In the genomic region with DNA sequence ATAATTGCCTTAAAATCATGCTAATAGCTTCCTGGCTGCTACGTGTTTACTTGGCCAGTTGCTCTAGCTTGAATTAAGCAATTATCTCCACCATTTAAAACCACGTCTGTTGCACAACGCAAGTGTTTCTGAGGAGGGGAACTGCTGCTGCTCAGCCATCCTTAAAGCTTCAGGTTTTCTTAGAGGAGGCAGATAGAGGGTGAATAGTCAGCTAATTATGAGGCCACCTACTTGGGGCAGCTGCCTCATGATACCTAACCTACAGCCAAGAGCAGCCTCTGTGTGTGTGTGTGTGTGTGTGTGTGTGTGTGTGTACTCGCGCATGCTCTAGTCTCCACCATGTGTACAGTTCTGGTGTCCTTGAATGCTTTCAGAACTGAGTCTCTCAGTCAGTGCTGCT, we compare ENCODE assay signal across 14 mouse cellular contexts. TPM values are rescaled to one million over a fixed set of nuclear protein-coding genes. Genes with fewer than 3 reads are reported as not detected.
DNase-seq lines count a peak whose midpoint lies in the region; ATAC-seq lines count a peak whose summit lies in the region.
"Had no signal": no experiment of that assay in that cellular context is flagged by ENCODE, and none has a peak within 500 bp of the region (broad histone marks: within the 10 kb centered on the region; RNA-seq: fewer than 3 reads in every experiment).

No protein-coding gene starts in this region.

- no peak overlapping the region for H3K9ac ChIP-seq in hindbrain, embryonic 14.5 days
- H3K9ac ChIP-seq in hindbrain, embryonic 11.5 days (ENCODE audit: low read depth, low read length), result no peak overlapping the region
- H3K9ac ChIP-seq in midbrain, embryonic 16.5 days (ENCODE audit: low read depth, low read length), result no peak overlapping the region
- H3K9ac ChIP-seq: intestine, embryonic 15.5 days; liver, embryonic 14.5 days had no signal

- H3K27ac ChIP-seq in hindbrain, embryonic 14.5 days, result no peak overlapping the region
- no peak overlapping the region for H3K27ac ChIP-seq in hindbrain, embryonic 11.5 days (ENCODE audit: low read depth, low read length)
- no peak overlapping the region for H3K27ac ChIP-seq in midbrain, embryonic 16.5 days (ENCODE audit: low read length)
- H3K27ac ChIP-seq: intestine, embryonic 15.5 days; limb, embryonic 10.5 days; liver, embryonic 14.5 days had no signal

- H3K4me1 ChIP-seq in hindbrain, embryonic 14.5 days (replicated peaks; ENCODE audit: control insufficient read depth, insufficient read depth, low read length), result peaks cover 12% of the 10 kb centered on the region; the same call in 1 of the 2 replicates
- H3K4me1 ChIP-seq in hindbrain, embryonic 11.5 days (replicated peaks; ENCODE audit: control insufficient read depth, insufficient read depth, low read length), result no peaks in the 10 kb centered on the region; the same call in 1 of the 2 replicates
- peaks cover 22% of the 10 kb centered on the region for H3K4me1 ChIP-seq in midbrain, embryonic 16.5 days (ENCODE audit: control insufficient read depth, insufficient read depth, low read length)

- no peak for DNase-seq in hindbrain, embryonic 14.5 days (ENCODE audit: low spot score)
- no peak for DNase-seq in hindbrain, embryonic 11.5 days (ENCODE audit: low spot score)
- peak; percentile 59 for DNase-seq in brain, adult 2 months (ENCODE audit: low read depth, low spot score)
- peak; percentile 59 for DNase-seq in cerebellum, adult 9-11 months
- DNase-seq in lung, postnatal 14 days, result no peak
- DNase-seq in frontal cortex, adult 2 months (ENCODE audit: extremely low spot score in 1 of 2, low spot score in 1 of 2), result no peak
- DNase-seq: heart, adult 18-20 months; kidney, postnatal 10 days had no signal

- ATAC-seq in hindbrain, embryonic 14.5 days (ENCODE audit: low FRiP score), result no peak
- no peak for ATAC-seq in hindbrain, embryonic 11.5 days (ENCODE audit: low FRiP score)
- ATAC-seq in midbrain, embryonic 16.5 days, result no peak
- ATAC-seq: activated CD4-positive, CD25-positive, alpha-beta regulatory T cell, adult 4 months; CD4-positive, CD25-positive, alpha-beta regulatory T cell, adult 4 months; intestine, embryonic 15.5 days had no signal

- peak overlapping the region; percentile 16 for H3K4me2 ChIP-seq in hindbrain, embryonic 14.5 days (replicated peaks)
- H3K4me2 ChIP-seq in hindbrain, embryonic 11.5 days (replicated peaks; ENCODE audit: low read depth, low read length), result no peak overlapping the region
- H3K4me2 ChIP-seq in midbrain, embryonic 16.5 days (ENCODE audit: low read length), result peak overlapping the region; percentile 43
- H3K4me2 ChIP-seq: intestine, embryonic 15.5 days had no signal

- WGBS in hindbrain, embryonic 14.5 days, result 66% methylated on average over 5 of the region's 5 CpGs
- WGBS in hindbrain, embryonic 11.5 days, result 78% methylated on average over 5 of the region's 5 CpGs
- WGBS in midbrain, embryonic 16.5 days, result 60% methylated on average over 5 of the region's 5 CpGs

- no peaks in the 10 kb centered on the region for H3K36me3 ChIP-seq in hindbrain, embryonic 14.5 days (replicated peaks; ENCODE audit: control insufficient read depth, insufficient read depth)
- no peaks in the 10 kb centered on the region for H3K36me3 ChIP-seq in hindbrain, embryonic 11.5 days (ENCODE audit: control insufficient read depth, insufficient read depth, low read length)
- no peaks in the 10 kb centered on the region for H3K36me3 ChIP-seq in midbrain, embryonic 16.5 days (ENCODE audit: control insufficient read depth, insufficient read depth, low read length)
- H3K36me3 ChIP-seq: intestine, embryonic 15.5 days; limb, embryonic 10.5 days had no signal

- H3K27me3 ChIP-seq in hindbrain, embryonic 14.5 days (ENCODE audit: control insufficient read depth, insufficient read depth, low read length), result no peaks in the 10 kb centered on the region
- H3K27me3 ChIP-seq in hindbrain, embryonic 11.5 days (ENCODE audit: control insufficient read depth, insufficient read depth, low read length), result no peaks in the 10 kb centered on the region
- H3K27me3 ChIP-seq in midbrain, embryonic 16.5 days (ENCODE audit: control insufficient read depth, insufficient read depth, low read depth, low read length), result no peaks in the 10 kb centered on the region

- no peaks in the 10 kb centered on the region for H3K9me3 ChIP-seq in hindbrain, embryonic 14.5 days (ENCODE audit: control insufficient read depth, low read length)
- H3K9me3 ChIP-seq in hindbrain, embryonic 11.5 days (ENCODE audit: control insufficient read depth, low read length), result no peaks in the 10 kb centered on the region
- no peaks in the 10 kb centered on the region for H3K9me3 ChIP-seq in midbrain, embryonic 16.5 days (replicated peaks; ENCODE audit: control insufficient read depth, low read length, poor library complexity, severe bottlenecking)
- H3K9me3 ChIP-seq: intestine, embryonic 15.5 days; limb, embryonic 10.5 days had no signal

- 0 out of 2 replicates have a peak overlapping the region, but pooled peaks have one; percentile 1 for H3K4me3 ChIP-seq in hindbrain, embryonic 14.5 days (replicated peaks; ENCODE audit: low read length)
- no peak overlapping the region for H3K4me3 ChIP-seq in hindbrain, embryonic 11.5 days (ENCODE audit: low read depth, low read length)
- H3K4me3 ChIP-seq in midbrain, embryonic 16.5 days (ENCODE audit: low read depth, low read length), result no peak overlapping the region
- H3K4me3 ChIP-seq: intestine, embryonic 15.5 days; limb, embryonic 10.5 days had no signal

RNA-seq across cellular contexts. Expression of a gene that starts 3.5 kb away (rescaled TPM):
- polyA plus RNA-seq in hindbrain, embryonic 14.5 days (2014; fragmentation: Nextera tagmentation; extraction: Ambion mirVana), result 75.6 and 79.1 TPM in 2 replicates
- polyA plus RNA-seq in hindbrain, embryonic 11.5 days (2014; fragmentation: Nextera tagmentation; extraction: Ambion mirVana), result 13.2 and 15.9 TPM in 2 replicates
- polyA plus RNA-seq in midbrain, embryonic 16.5 days (2015; fragmentation: Nextera tagmentation; extraction: Ambion mirVana), result 97.3 and 104 TPM in 2 replicates
- polyA plus RNA-seq in frontal cortex, adult 2 months (2012; rRNA removed), result 5.0 and 7.5 TPM in 2 replicates
- polyA plus RNA-seq: activated CD4-positive, CD25-positive, alpha-beta regulatory T cell, adult 4 months had no signal

Comparison
In these comparisons a context has a peak if more than half of its experiments do, and no peak if none do; other contexts are left out.
1. DNase-seq: peak in brain, adult 2 months (single experiment) and cerebellum, adult 9-11 months (single experiment); none in hindbrain, embryonic 14.5 days (single experiment), hindbrain, embryonic 11.5 days (single experiment), lung, postnatal 14 days (single experiment) and frontal cortex, adult 2 months (0 of 2).